Mouse (Mus musculus) MEL (cell line): ENCODE measurements around the gene Ccdc159. TPM values are rescaled to one million over a fixed set of nuclear protein-coding genes. Genes with fewer than 3 reads are reported as not detected.

Experiments used
- DNase-seq: peaks from one replicate; pipeline ENCODE4 v3.0.0; 2011; ENCODE audit warnings: low read depth, low spot score
- H3K27ac ChIP-seq: 2 replicates; pipeline ENCODE4 v1.5.1; 2012; ENCODE audit warnings: low read depth, mild to moderate bottlenecking, control low read depth, low read length, moderate library complexity; ENCODE audit not compliant: control insufficient read depth
- H3K27me3 ChIP-seq, 2 experiments: fragments of 150-350 bp in 1 of 2; sonication (generic) in 1 of 2; 2 replicates each; pipeline ENCODE4 v1.6.1; 2012; ENCODE audit warnings: low read length in 2 of 2, mild to moderate bottlenecking in 2 of 2, improper control_type of control experiment in 1 of 2, moderate library complexity in 1 of 2; ENCODE audit not compliant: insufficient read depth in 2 of 2, control insufficient read depth in 1 of 2
- H3K36me3 ChIP-seq, 2 experiments: 2 replicates each; pipeline ENCODE4 v1.6.1; 2012 to 2014; ENCODE audit warnings: low read length in 2 of 2, improper control_type of control experiment in 1 of 2, inconsistent platforms in 1 of 2, mild to moderate bottlenecking in 1 of 2; ENCODE audit not compliant: insufficient read depth in 2 of 2, control insufficient read depth in 1 of 2
- H3K4me1 ChIP-seq, 2 experiments: fragments of 150-350 bp in 1 of 2; sonication (generic) in 1 of 2; 2 replicates each; pipeline ENCODE4 v1.6.1; 2012; ENCODE audit warnings: low read length in 2 of 2, improper control_type of control experiment in 1 of 2, mild to moderate bottlenecking in 1 of 2; ENCODE audit not compliant: insufficient read depth in 2 of 2, control insufficient read depth in 1 of 2
- H3K4me3 ChIP-seq, 2 experiments: fragments of 150-350 bp in 1 of 2; sonication (generic) in 1 of 2; 2 replicates each; pipeline ENCODE4 v1.5.1; 2012; ENCODE audit warnings: low read depth in 2 of 2, low read length in 2 of 2, mild to moderate bottlenecking in 2 of 2, moderate library complexity in 2 of 2, control low read depth in 1 of 2, improper control_type of control experiment in 1 of 2; ENCODE audit not compliant: control insufficient read depth in 1 of 2, insufficient read depth in 1 of 2
- H3K79me2 ChIP-seq: 2 replicates; pipeline ENCODE4 v1.6.1; 2012; ENCODE audit warnings: mild to moderate bottlenecking, low read length, moderate library complexity; ENCODE audit not compliant: control insufficient read depth, poor library complexity, insufficient read depth
- H3K9ac ChIP-seq: 2 replicates; pipeline ENCODE4 v1.6.1; 2012; ENCODE audit warnings: low read depth, mild to moderate bottlenecking, control low read depth, low read length, moderate library complexity; ENCODE audit not compliant: control insufficient read depth, poor library complexity, severe bottlenecking
- H3K9me3 ChIP-seq: fragments of 150-350 bp; sonication (generic); replicated peaks from 2 replicates; pipeline ENCODE4 v1.6.1; 2012; ENCODE audit warnings: mild to moderate bottlenecking, low read length, improper control_type of control experiment, moderate library complexity; ENCODE audit not compliant: insufficient read depth
- CHD2 ChIP-seq: IDR thresholded peaks from 2 replicates; pipeline ENCODE4 v1.6.1; 2011; ENCODE audit warnings: low read length, improper control_type of control experiment
- ELF1 ChIP-seq: IDR thresholded peaks from 2 replicates; pipeline ENCODE4 v1.6.1; 2014; ENCODE audit warnings: low read depth, mild to moderate bottlenecking, inconsistent platforms, low read length, improper control_type of control experiment, moderate library complexity
- EP300 ChIP-seq, 2 experiments: IDR thresholded peaks; 2 replicates each; pipeline ENCODE4 v1.6.1; 2011; ENCODE audit warnings: improper control_type of control experiment in 2 of 2, low read length in 2 of 2, low read depth in 1 of 2, mild to moderate bottlenecking in 1 of 2
- ETS1 ChIP-seq: IDR thresholded peaks from 2 replicates; pipeline ENCODE4 v1.6.1; 2012; ENCODE audit warnings: low read depth, mild to moderate bottlenecking, inconsistent platforms, low read length, improper control_type of control experiment, moderate library complexity
- GABPA ChIP-seq: IDR thresholded peaks from 2 replicates; pipeline ENCODE4 v1.6.1; 2012; ENCODE audit warnings: low read depth, mild to moderate bottlenecking, inconsistent platforms, low read length, improper control_type of control experiment, moderate library complexity
- GATA1 ChIP-seq: IDR thresholded peaks from 2 replicates; pipeline ENCODE4 v1.6.1; 2011; ENCODE audit warnings: low read depth, low read length, improper control_type of control experiment
- HCFC1 ChIP-seq: IDR thresholded peaks from 2 replicates; pipeline ENCODE4 v1.6.1; 2012; ENCODE audit warnings: low read depth, mild to moderate bottlenecking, inconsistent platforms, low read length, improper control_type of control experiment, moderate library complexity
- JUND ChIP-seq: IDR thresholded peaks from 2 replicates; pipeline ENCODE4 v1.6.1; 2011; ENCODE audit warnings: low read depth, mild to moderate bottlenecking, improper control_type of control experiment, low read length
- MAFK ChIP-seq: IDR thresholded peaks from 2 replicates; pipeline ENCODE4 v1.6.1; 2011; ENCODE audit warnings: low read depth, mild to moderate bottlenecking, low read length, improper control_type of control experiment, borderline replicate concordance
- MAX ChIP-seq: IDR thresholded peaks from 2 replicates; pipeline ENCODE4 v1.6.1; 2011; ENCODE audit warnings: low read length, improper control_type of control experiment
- MAZ ChIP-seq: IDR thresholded peaks from 2 replicates; pipeline ENCODE4 v1.6.1; 2012; ENCODE audit warnings: low read depth, mild to moderate bottlenecking, inconsistent platforms, low read length, improper control_type of control experiment
- MXI1 ChIP-seq: IDR thresholded peaks from 2 replicates; pipeline ENCODE4 v1.6.1; 2011; ENCODE audit warnings: mild to moderate bottlenecking, low read depth, low read length, improper control_type of control experiment
- MYC ChIP-seq: IDR thresholded peaks from 2 replicates; pipeline ENCODE4 v1.6.1; 2011; ENCODE audit warnings: low read depth, mild to moderate bottlenecking, low read length, improper control_type of control experiment, moderate library complexity
- NRF1 ChIP-seq: IDR thresholded peaks from 2 replicates; pipeline ENCODE4 v1.6.1; 2014; ENCODE audit warnings: low read depth, mild to moderate bottlenecking, inconsistent platforms, low read length, improper control_type of control experiment, moderate library complexity; ENCODE audit not compliant: poor library complexity, insufficient read depth, severe bottlenecking
- POLR2A ChIP-seq, 2 experiments: IDR thresholded peaks; 2 replicates each; pipeline ENCODE4 v1.6.1; 2011 to 2012; ENCODE audit warnings: low read length in 2 of 2, mild to moderate bottlenecking in 2 of 2, control low read depth in 1 of 2, improper control_type of control experiment in 1 of 2, low read depth in 1 of 2, moderate library complexity in 1 of 2; ENCODE audit not compliant: control insufficient read depth in 1 of 2, insufficient read depth in 1 of 2, poor library complexity in 1 of 2
- POLR2AphosphoS2 ChIP-seq: IDR thresholded peaks from 2 replicates; pipeline ENCODE4 v1.6.1; 2011; ENCODE audit warnings: low read length, improper control_type of control experiment
- SIN3A ChIP-seq: IDR thresholded peaks from 2 replicates; pipeline ENCODE4 v1.6.1; 2012; ENCODE audit warnings: low read length, improper control_type of control experiment, inconsistent platforms
- SMC3 ChIP-seq: IDR thresholded peaks from 2 replicates; pipeline ENCODE4 v1.6.1; 2011; ENCODE audit warnings: low read depth, low read length, improper control_type of control experiment
- TAL1 ChIP-seq: IDR thresholded peaks from 2 replicates; pipeline ENCODE4 v1.6.1; 2012; ENCODE audit warnings: mild to moderate bottlenecking, inconsistent platforms, low read length, moderate library complexity, mixed read lengths
- TBP ChIP-seq: IDR thresholded peaks from 2 replicates; pipeline ENCODE4 v1.8.0; 2011; ENCODE audit warnings: low read depth, low read length, improper control_type of control experiment
- TCF12 ChIP-seq: IDR thresholded peaks from 2 replicates; pipeline ENCODE4 v1.6.1; 2014; ENCODE audit warnings: low read depth, mild to moderate bottlenecking, inconsistent platforms, low read length, improper control_type of control experiment, moderate library complexity
- UBTF ChIP-seq: IDR thresholded peaks from 2 replicates; pipeline ENCODE4 v1.6.1; 2012; ENCODE audit warnings: low read depth, mild to moderate bottlenecking, inconsistent platforms, low read length, improper control_type of control experiment, moderate library complexity, borderline replicate concordance; ENCODE audit not compliant: insufficient read depth
- USF1 ChIP-seq: IDR thresholded peaks from 2 replicates; pipeline ENCODE4 v1.6.1; 2014; ENCODE audit warnings: low read depth, mild to moderate bottlenecking, inconsistent platforms, low read length, improper control_type of control experiment, moderate library complexity
- USF2 ChIP-seq, 2 experiments: IDR thresholded peaks; 2 replicates each; pipeline ENCODE4 v1.6.1; 2011 to 2012; ENCODE audit warnings: improper control_type of control experiment in 2 of 2, low read length in 2 of 2, borderline replicate concordance in 1 of 2, inconsistent platforms in 1 of 2, low read depth in 1 of 2, mild to moderate bottlenecking in 1 of 2; ENCODE audit not compliant: insufficient read depth in 1 of 2
- ZC3H11A ChIP-seq: IDR thresholded peaks from 2 replicates; pipeline ENCODE4 v1.6.1; 2012; ENCODE audit warnings: low read depth, mild to moderate bottlenecking, inconsistent platforms, low read length, improper control_type of control experiment
- ZKSCAN1 ChIP-seq: IDR thresholded peaks from 2 replicates; pipeline ENCODE4 v1.6.1; 2012; ENCODE audit warnings: low read depth, mild to moderate bottlenecking, inconsistent platforms, low read length, improper control_type of control experiment, moderate library complexity
- ZMIZ1 ChIP-seq: IDR thresholded peaks from 2 replicates; pipeline ENCODE4 v1.6.1; 2012; ENCODE audit warnings: low read depth, mild to moderate bottlenecking, inconsistent platforms, low read length, improper control_type of control experiment, moderate library complexity
- ZNF384 ChIP-seq: IDR thresholded peaks from 2 replicates; pipeline ENCODE4 v1.6.1; 2012; ENCODE audit warnings: low read depth, mild to moderate bottlenecking, inconsistent platforms, low read length, improper control_type of control experiment
- polyA plus RNA-seq, 2 experiments: library from polyadenylated mRNA; stranded (reverse) in 1 of 2; unstranded in 1 of 2; fragments of >175 nt in 1 of 2; fragments of >200 nt in 1 of 2; gene quantifications; 2 replicates each; pipeline versions ENCODE4 v1.2.1 to v1.2.4; 2012; ENCODE audit warnings: low replicate concordance in 2 of 2, low read depth in 1 of 2; ENCODE audit not compliant: insufficient read length in 2 of 2, insufficient read depth in 1 of 2, missing spikeins in 1 of 2
- total RNA-seq: library from RNA; depleted of rRNA; stranded (reverse); fragments of 300-350 nt; gene quantifications from 2 replicates; pipeline ENCODE4 v1.2.3, GENCODE M21; 2012

Ccdc159 gene
- total and polyA plus RNA-seq, 3 experiments: 1.0 to 6.4 TPM; not detected in 1

GRCm38 (mm10) chr9:21932006-21932405, 4.7 kb downstream of the Ccdc159 start:
- no peak for DNase-seq
- TF ChIP-seq USF2 (IDR thresholded peaks at IDR 0.05; ENCODE audit: borderline replicate concordance in 1 of 2, insufficient read depth in 1 of 2, low read depth in 1 of 2, low read length in 2 of 2): no peak
- TF ChIP-seq EP300 (IDR thresholded peaks at IDR 0.05; ENCODE audit: low read depth in 1 of 2, low read length in 2 of 2): no peak
- 0 out of 2 replicates have a peak, but pooled peaks have one; percentile 40 for TF ChIP-seq SIN3A
- TF ChIP-seq GABPA: no peak
- TF ChIP-seq GATA1: no peak
- TF ChIP-seq MAFK: no peak
- TF ChIP-seq CHD2: no peak
- TF ChIP-seq POLR2A (IDR thresholded peaks at IDR 0.05; ENCODE audit: control insufficient read depth in 1 of 2, insufficient read depth in 1 of 2, low read depth in 1 of 2, low read length in 2 of 2, poor library complexity in 1 of 2): no peak
- TF ChIP-seq ELF1: no peak
- TF ChIP-seq HCFC1: no peak
- TF ChIP-seq ZNF384: no peak
- TF ChIP-seq MXI1: no peak
- no peak for TF ChIP-seq ZKSCAN1
- no peak for TF ChIP-seq NRF1
- 0 out of 2 replicates have a peak, but pooled peaks have one; percentile 25 for TF ChIP-seq MAX
- no peak for TF ChIP-seq ZC3H11A
- Histone ChIP-seq H3K27ac (no peak overlapping the region), H3K9ac (no peak overlapping the region), H3K9me3 (no peaks in the 10 kb centered on the region), H3K27me3 (no peaks in the 10 kb centered on the region), H3K79me2 (no peaks in the 10 kb centered on the region), H3K4me1 (peaks cover 17 to 29% of the 10 kb centered on the region in 2 experiments), H3K4me3 (no peak overlapping the region), H3K36me3 (peaks cover 0 to 23% of the 10 kb centered on the region in 2 experiments; a peak in 2 of 4 replicates)

- Histone ChIP-seq H3K27me3 (no peaks in the 10 kb centered on the region), H3K36me3 (peaks cover 0 to 23% of the 10 kb centered on the region in 2 experiments; a peak in 2 of 4 replicates), H3K9me3 (no peaks in the 10 kb centered on the region), H3K27ac (no peak overlapping the region), H3K9ac (no peak overlapping the region), H3K4me1 (peaks cover 17 to 29% of the 10 kb centered on the region in 2 experiments), H3K4me3 (no peak overlapping the region), H3K79me2 (no peaks in the 10 kb centered on the region)
- peak; percentile 65 for DNase-seq
- TF ChIP-seq MYC (no peak), MAZ (peak; percentile 18; the same call in 1 of the 2 replicates), TCF12 (peak; percentile 79), USF1 (no peak), MXI1 (no peak), ZMIZ1 (no peak), JUND (no peak), EP300 (IDR thresholded peaks at IDR 0.05; ENCODE audit: low read depth in 1 of 2, low read length in 2 of 2) (peak; percentile 31 to 78; a peak in 3 of 4 replicates), NRF1 (no peak), MAX (no peak), MAFK (no peak), UBTF (no peak), ETS1 (no peak; the same call in 1 of the 2 replicates), ELF1 (no peak), SMC3 (no peak), CHD2 (no peak), GATA1 (peak; percentile 73), ZC3H11A (no peak), TBP (no peak), TAL1 (peak; percentile 59), POLR2AphosphoS2 (no peak), HCFC1 (no peak), POLR2A (IDR thresholded peaks at IDR 0.05; ENCODE audit: control insufficient read depth in 1 of 2, insufficient read depth in 1 of 2, low read depth in 1 of 2, low read length in 2 of 2, poor library complexity in 1 of 2) (no peak)
These were observed 5.3 kb downstream of the Ccdc159 start for GRCm38 (mm10) chr9:21932445-21933137.
